Mouse (Mus musculus) cortical plate, adult 2 months (tissue): ENCODE data around the gene Agap2. TPM values are rescaled to one million over a fixed set of nuclear protein-coding genes. Genes with fewer than 3 reads are reported as not detected.
A peak's percentile ranks its signal among the peaks of the same experiment; 100 is the strongest.
"Not testable (repeated sequence)": the region's sequence is repeated elsewhere in the genome, so short reads cannot be mapped to it uniquely, and the experiment has no call there.

Experiments used
- H3K27ac ChIP-seq: fragments of 200-500 bp; 2 replicates; pipeline ENCODE4 v1.5.1; 2012; ENCODE audit warnings: low read length, control low read depth, inconsistent platforms; ENCODE audit not compliant: insufficient read depth
- H3K4me1 ChIP-seq: fragments of 200-500 bp; 2 replicates; pipeline ENCODE4 v1.6.1; 2011; ENCODE audit warnings: low read length; ENCODE audit not compliant: control insufficient read depth, insufficient read depth
- H3K4me3 ChIP-seq: fragments of 200-500 bp; 2 replicates; pipeline ENCODE4 v1.5.1; 2011; ENCODE audit warnings: mild to moderate bottlenecking, low read length, control low read depth; ENCODE audit not compliant: insufficient read depth
- CTCF ChIP-seq: fragments of 200-500 bp; IDR thresholded peaks from 2 replicates; pipeline ENCODE4 v1.5.1; 2011; ENCODE audit warnings: mild to moderate bottlenecking, control low read depth, low read length; ENCODE audit not compliant: insufficient read depth; ENCODE audit errors: extremely low read depth
- POLR2A ChIP-seq: fragments of 200-500 bp; IDR thresholded peaks from 2 replicates; pipeline ENCODE4 v1.6.1; 2011; ENCODE audit warnings: mild to moderate bottlenecking, low read length, control low read depth; ENCODE audit not compliant: insufficient read depth; ENCODE audit errors: extremely low read depth
- polyA plus RNA-seq: library from polyadenylated mRNA; depleted of rRNA; stranded (reverse); fragments of >200 nt; gene quantifications from 2 replicates; pipeline ENCODE4 v1.2.3, GENCODE M21; 2012

Gene Agap2
- polyA plus RNA-seq, 1 experiment = 383 TPM

DNA sequence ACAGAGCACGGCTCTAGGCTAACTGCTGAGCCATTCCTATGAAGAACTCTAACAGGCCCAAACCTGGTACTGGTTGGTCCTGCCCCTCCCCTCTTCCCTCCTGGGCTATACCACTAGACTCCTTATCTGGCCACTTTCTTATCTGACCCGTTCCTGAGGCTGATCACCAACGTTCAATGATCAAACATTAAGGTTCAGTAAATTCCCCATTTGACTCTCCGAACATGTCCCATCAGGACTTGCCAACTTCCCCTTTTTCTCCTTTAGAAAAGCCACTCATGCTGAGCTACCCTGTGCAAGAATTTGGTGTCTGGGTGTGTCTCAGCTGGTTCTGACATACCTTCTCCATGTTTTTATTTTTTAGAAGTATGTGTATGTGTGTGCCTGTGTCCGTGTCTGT lies 51.5 kb downstream of the Agap2 start:
- Histone ChIP-seq H3K4me1 (no peaks in the 10 kb centered on the region; the same call in 1 of the 2 replicates), H3K27ac (no peak overlapping the region), H3K4me3 (no peak overlapping the region)
- TF ChIP-seq POLR2A (no peak), CTCF (no peak)

DNA sequence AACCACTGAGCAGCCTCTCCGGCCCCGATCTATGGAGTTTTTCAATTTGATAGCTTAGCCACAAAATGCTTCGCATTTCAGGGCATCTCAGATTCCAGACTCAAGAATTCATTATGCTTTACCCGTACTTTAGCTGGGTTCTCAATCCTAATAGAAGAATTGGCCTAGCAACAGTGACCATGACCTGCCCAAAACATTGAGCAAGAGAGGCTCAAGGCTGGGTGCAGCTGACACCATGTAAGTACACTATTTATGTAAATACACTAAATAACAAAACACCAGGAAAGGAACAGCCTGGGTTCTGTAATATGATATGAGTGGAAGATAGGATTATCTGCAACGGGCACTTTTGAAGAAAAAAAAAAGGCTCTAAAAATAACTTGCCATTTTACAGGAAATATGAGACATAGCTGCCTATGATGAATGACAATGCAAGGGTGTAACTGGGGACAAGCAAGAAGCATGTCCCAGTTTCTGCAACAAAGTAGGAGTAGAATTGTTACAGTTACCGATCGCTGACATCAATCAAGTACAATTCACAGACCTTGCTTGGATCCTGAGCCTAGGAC lies 52.7 kb downstream of the Agap2 start:
- TF ChIP-seq POLR2A = no peak
- TF ChIP-seq CTCF = no peak
- H3K4me1 ChIP-seq = no peaks in the 10 kb centered on the region

DNA sequence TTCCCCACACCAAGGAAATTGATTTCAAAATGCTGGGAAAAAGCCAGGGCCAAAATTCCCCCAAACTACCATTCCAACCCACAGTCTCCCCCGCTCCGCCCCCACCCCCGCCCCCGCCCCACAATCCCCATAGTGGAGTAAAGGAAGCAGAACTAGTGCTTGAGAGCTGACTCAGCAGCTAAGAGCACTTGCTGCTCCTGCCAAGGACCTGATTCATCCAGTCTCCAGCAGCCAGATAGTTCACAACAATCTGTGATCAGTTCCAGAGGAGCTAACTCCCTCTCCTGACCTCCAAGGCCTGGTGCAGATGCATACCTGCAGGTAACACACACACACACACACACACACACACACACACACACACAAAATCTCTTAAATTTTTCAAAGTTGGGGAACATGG lies 54.3 kb downstream of the Agap2 start:
- TF ChIP-seq CTCF = no peak
- no peak for TF ChIP-seq POLR2A
- Histone ChIP-seq H3K4me3 (no peak overlapping the region), H3K27ac (no peak overlapping the region), H3K4me1 (no peaks in the 10 kb centered on the region)

More for the DNA sequence above, 52.7 kb downstream of the Agap2 start:
- no peak overlapping the region for H3K4me3 ChIP-seq
- no peak overlapping the region for H3K27ac ChIP-seq

DNA sequence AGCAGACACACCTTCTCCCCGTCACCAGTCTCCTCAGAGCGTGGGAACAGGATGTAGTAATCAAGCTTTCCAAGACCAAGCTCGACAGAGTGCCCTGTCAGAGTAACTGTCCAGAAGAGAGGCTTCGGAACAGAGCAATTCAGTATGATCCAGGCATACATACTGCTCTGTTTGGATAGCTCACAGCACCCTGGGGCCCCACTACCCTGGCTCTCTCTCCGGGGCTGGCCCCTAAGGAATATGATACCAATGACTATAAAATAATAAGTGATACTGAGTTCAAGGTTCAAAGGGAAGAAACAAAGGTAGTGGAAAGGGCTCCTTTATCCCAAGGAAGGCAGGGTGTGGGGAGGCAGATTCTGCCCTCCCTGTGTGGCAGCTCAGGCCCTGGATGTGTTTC lies 57.4 kb downstream of the Agap2 start:
- H3K4me3 ChIP-seq = no peak overlapping the region
- no peak overlapping the region for H3K27ac ChIP-seq
- no peak for TF ChIP-seq POLR2A
- TF ChIP-seq CTCF = no peak
- H3K4me1 ChIP-seq = no peaks in the 10 kb centered on the region

DNA sequence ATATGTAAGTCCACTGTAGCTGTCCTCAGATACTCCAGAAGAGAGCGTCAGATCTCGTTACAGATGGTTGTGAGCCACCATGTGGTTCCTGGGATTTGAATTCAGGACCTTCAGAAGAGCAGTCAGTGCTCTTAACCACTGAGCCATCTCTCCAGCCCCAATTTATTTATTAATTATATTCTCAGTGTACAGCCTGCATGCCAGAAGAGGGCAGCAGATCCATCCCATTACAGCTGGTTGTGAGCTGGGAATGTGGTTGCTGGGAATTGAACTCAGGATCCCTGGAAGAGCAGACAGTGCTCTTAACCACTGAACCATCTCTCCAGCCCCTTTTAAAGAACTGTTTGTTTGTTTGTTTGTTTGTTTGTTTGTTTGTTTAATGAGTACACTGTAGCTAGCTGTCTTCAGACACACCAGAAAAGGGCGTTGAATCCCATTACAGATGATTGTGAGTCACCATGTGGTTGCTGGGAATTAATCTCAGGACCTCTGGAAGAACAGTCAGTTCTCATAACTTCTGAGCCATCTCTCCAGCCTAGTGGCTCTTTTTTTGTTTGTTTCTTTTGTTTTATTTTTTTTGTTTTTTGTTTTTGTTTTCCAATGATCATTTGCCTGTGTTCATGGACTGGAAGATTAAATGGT lies 59.4 kb downstream of the Agap2 start:
- peak; percentile 25; the same call in 1 of the 2 replicates for TF ChIP-seq CTCF
- H3K27ac ChIP-seq, H3K4me1 ChIP-seq, H3K4me3 ChIP-seq: not testable (repeated sequence)

DNA sequence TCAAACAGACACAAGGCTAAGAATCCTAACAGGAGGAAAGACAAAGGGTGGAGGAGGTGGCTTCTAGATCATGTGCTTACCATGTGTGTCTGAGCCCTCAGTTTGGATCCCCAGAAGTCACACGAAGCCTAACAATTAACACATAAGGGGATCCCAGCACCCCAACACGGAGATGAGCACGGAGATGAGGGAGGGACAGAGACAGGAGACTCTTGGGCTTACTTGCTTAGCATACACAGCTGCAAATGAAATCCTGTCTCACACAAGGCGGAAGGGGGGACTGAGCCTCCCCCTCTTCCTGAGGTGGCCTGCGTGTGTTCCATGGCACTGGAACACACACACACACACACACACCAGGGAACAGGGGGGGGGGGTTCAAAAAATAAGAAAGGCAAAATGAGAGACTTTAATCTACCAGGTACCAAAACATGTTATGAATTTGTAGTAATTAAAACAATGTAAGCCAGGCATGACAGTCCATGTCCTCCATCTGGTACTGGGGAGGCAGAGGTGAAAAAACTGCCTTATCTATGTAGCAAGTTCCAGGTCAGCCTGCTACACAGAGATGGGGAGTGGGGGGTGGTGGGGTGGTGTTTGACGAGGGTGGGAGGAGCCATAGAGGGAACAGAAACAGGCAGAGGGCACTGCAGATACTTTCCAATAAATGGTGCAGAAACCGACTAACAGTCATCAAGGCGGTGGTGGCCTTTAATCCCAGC lies 60.2 kb downstream of the Agap2 start:
- Histone ChIP-seq H3K4me1 (no peaks in the 10 kb centered on the region), H3K27ac (no peak overlapping the region), H3K4me3 (no peak overlapping the region)
- no peak for TF ChIP-seq CTCF
- no peak for TF ChIP-seq POLR2A

DNA sequence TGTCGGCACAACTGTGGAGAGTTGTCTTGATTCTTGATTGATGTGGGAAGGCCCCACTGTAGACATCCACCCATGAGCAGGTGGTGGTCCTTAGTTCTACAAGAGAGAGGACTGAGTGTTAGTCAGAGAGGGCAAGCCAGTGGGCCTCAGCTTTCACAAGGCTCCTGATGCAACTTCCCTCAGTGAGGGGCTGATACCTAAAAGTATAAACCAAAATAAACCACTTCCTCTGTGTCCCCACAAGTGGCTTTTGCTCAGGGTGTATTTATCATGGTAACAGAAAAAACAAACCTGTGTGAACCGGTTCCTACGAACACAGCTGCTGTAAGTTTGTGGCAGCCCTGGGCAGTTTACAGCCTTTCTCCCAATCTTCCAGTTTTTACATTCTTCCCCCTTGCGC lies 61.4 kb downstream of the Agap2 start:
- no peaks in the 10 kb centered on the region for H3K4me1 ChIP-seq
- no peak overlapping the region for H3K27ac ChIP-seq
- H3K4me3 ChIP-seq = no peak overlapping the region
- no peak for TF ChIP-seq CTCF
- TF ChIP-seq POLR2A = no peak

DNA sequence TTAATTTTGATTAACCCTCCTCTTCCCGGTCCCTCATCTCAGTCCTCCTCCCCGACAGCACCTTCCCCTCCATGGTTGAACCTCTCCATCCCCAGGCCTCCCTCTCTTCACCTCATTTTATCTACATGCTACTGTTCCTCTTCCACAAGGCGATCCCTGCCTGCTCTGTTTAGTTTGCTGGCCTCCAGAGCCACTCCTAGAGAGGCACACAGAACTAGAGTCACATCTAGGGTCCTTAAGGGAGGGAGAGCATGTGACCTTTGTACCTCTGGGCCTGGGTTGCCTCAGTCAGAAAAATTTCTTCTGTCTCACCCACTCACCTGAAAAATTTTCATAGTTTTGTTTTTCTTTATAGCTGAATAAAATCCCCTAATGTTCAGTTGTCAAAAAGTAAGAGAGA lies 62.8 kb downstream of the Agap2 start:
- no peak overlapping the region for H3K4me3 ChIP-seq

DNA sequence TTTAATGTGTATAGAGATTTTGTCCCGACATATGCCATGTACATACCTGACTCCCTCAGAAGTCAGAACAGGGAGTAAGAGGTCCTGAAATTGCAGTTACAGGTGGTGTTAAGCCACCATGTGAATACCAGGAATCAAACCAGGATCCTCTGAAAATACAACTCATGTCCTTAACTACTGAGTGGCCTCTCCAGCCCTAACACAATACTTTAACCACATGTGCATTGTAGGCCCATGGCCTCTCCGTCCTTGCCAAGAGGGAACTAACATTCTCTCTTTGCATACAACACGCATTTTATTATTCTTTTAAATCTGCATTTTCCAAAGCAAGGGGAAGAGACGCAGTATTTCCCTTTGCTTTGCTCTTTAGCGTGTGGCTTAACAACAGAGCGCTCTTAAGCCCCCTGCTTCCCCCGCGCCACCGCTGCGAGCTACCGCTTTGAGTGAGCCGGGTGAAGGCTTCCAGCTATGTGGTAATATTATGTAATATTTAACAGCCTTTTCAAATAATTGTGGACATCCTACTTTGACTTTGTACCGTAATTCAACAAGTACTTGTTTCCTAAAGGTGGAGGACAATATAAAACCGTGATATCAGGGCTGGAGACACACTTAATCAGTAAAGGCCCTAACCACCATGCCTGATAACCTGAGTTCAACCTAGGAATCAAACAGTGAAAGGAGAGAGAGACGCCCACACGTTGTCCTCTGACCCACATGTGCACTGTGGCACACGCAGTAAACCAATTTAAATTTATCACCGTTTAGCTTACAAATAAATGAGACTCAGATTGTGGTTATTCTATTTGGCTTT lies 63.5 kb downstream of the Agap2 start:
- TF ChIP-seq POLR2A (no peak), CTCF (no peak)
- no peaks in the 10 kb centered on the region for H3K4me1 ChIP-seq
- H3K27ac ChIP-seq = no peak overlapping the region
- H3K4me3 ChIP-seq = no peak overlapping the region

More for the DNA sequence above, 62.8 kb downstream of the Agap2 start:
- TF ChIP-seq POLR2A (no peak), CTCF (no peak)
- Histone ChIP-seq H3K4me1 (no peaks in the 10 kb centered on the region), H3K27ac (no peak overlapping the region)
